Mouse (Mus musculus) ES-E14 (cell line): ENCODE data around the gene Cdc14a. TPM values are rescaled to one million over a fixed set of nuclear protein-coding genes. Genes with fewer than 3 reads are reported as not detected.

ENCODE experiments used
- DNase-seq: peaks from one replicate; pipeline ENCODE4 v3.0.0-alpha.2; 2013; ENCODE audit warnings: low read depth, low spot score
- H3K27ac ChIP-seq: 2 replicates; pipeline ENCODE4 v1.5.1; 2012; ENCODE audit warnings: low read depth, mild to moderate bottlenecking, low read length, moderate library complexity, mixed read lengths; ENCODE audit not compliant: poor library complexity, insufficient read depth, severe bottlenecking
- H3K36me3 ChIP-seq: 2 replicates; pipeline ENCODE4 v1.6.1; 2012; ENCODE audit warnings: mild to moderate bottlenecking, low read length, moderate library complexity, mixed read lengths; ENCODE audit not compliant: control insufficient read depth, poor library complexity, insufficient read depth, severe bottlenecking
- H3K4me1 ChIP-seq, 2 experiments: fragments of 150-350 bp in 1 of 2; sonication (generic) in 1 of 2; 2 replicates each; pipeline ENCODE4 v1.6.1; 2012; ENCODE audit warnings: low read length in 2 of 2, mild to moderate bottlenecking in 1 of 2, mixed read lengths in 1 of 2; ENCODE audit not compliant: control insufficient read depth in 2 of 2, insufficient read depth in 2 of 2, poor library complexity in 1 of 2
- H3K4me3 ChIP-seq, 2 experiments: fragments of 150-350 bp in 1 of 2; sonication (generic) in 1 of 2; 2 replicates each; pipeline ENCODE4 v1.5.1; 2012; ENCODE audit warnings: low read length in 2 of 2, low read depth in 1 of 2, mild to moderate bottlenecking in 1 of 2, mixed read lengths in 1 of 2; ENCODE audit not compliant: insufficient read depth in 1 of 2, poor library complexity in 1 of 2, severe bottlenecking in 1 of 2
- H3K9ac ChIP-seq: 2 replicates; pipeline ENCODE4 v1.6.1; 2012; ENCODE audit warnings: low read depth, mild to moderate bottlenecking, low read length, mixed read lengths; ENCODE audit not compliant: poor library complexity, insufficient read depth, severe bottlenecking
- H3K9me3 ChIP-seq: fragments of 150-350 bp; sonication (generic); 2 replicates; pipeline ENCODE4 v1.6.1; 2012; ENCODE audit warnings: low read depth, mild to moderate bottlenecking, low read length; ENCODE audit not compliant: control insufficient read depth, insufficient read depth
- CHD2 ChIP-seq: IDR thresholded peaks from 2 replicates; pipeline ENCODE4 v1.6.1; 2014; ENCODE audit warnings: mild to moderate bottlenecking, low read depth, low read length, inconsistent platforms
- HCFC1 ChIP-seq: IDR thresholded peaks from 2 replicates; pipeline ENCODE4 v1.6.1; 2012; ENCODE audit warnings: low read length, inconsistent platforms, borderline replicate concordance; ENCODE audit not compliant: insufficient read depth
- MAFK ChIP-seq: IDR thresholded peaks from 2 replicates; pipeline ENCODE4 v1.6.1; 2014; ENCODE audit warnings: mild to moderate bottlenecking, low read depth, low read length, inconsistent platforms; ENCODE audit not compliant: insufficient read depth
- ZC3H11A ChIP-seq: IDR thresholded peaks from 2 replicates; pipeline ENCODE4 v1.6.1; 2012; ENCODE audit warnings: low read depth, mild to moderate bottlenecking, inconsistent platforms, low read length, borderline replicate concordance
- ZNF384 ChIP-seq: IDR thresholded peaks from 2 replicates; pipeline ENCODE4 v1.6.1; 2012; ENCODE audit warnings: low read depth, low read length, inconsistent platforms
- in situ Hi-C, 2 experiments: fragments of 600-800 bp; cut with MboI; formaldehyde crosslinking; loops; one replicate each; pipeline ENCODE4 v1.15.1; 2025; ENCODE audit warnings: low sequenced_read_pairs in 2 of 2, inconsistent platforms in 1 of 2; ENCODE audit not compliant: unreplicated experiment in 2 of 2
- total RNA-seq: library from RNA; depleted of rRNA; stranded (reverse); fragments of 300-350 nt; gene quantifications from 2 replicates; pipeline ENCODE4 v1.2.3, GENCODE M21; 2012

Cdc14a gene
- total RNA-seq, 1 experiment, result 3.5 TPM

DNA sequence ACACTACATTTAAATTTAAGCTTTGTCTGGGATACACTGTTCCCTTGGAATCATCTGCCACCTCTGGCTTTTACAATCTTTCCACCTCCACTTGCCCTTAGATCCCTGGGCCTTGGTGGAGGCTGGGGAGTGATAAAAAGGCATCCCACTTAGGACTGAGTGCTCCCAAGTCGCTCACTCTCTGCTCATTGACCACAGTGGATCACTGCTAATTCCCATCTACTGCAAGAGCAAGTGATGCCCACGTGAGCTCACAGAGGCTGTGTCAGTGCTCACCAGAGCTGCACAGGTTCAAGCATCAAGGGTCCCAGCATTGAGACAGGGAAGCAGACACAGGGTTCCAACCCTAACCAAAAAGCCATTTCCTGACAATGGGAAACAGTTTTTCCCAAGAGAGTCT, 98.3 kb downstream of the Cdc14a start:
- Histone ChIP-seq H3K27ac (no peak overlapping the region), H3K36me3 (no peaks in the 10 kb centered on the region), H3K9me3 (no peaks in the 10 kb centered on the region), H3K4me1 (peaks cover 5 to 10% of the 10 kb centered on the region in 2 experiments; a peak in 3 of 4 replicates), H3K4me3 (no peak overlapping the region), H3K9ac (no peak overlapping the region)
- DNase-seq, result no peak
- in situ Hi-C loops, result loop anchor here in 1 of 2 experiments (5.0 kb wide), 2 partner anchors 298 to 427 kb away; no protein-coding TSS in a partner anchor
- no peak for TF ChIP-seq ZNF384
- TF ChIP-seq MAFK, result no peak
- TF ChIP-seq HCFC1, result no peak
- TF ChIP-seq CHD2, result no peak
- no peak for TF ChIP-seq ZC3H11A

DNA sequence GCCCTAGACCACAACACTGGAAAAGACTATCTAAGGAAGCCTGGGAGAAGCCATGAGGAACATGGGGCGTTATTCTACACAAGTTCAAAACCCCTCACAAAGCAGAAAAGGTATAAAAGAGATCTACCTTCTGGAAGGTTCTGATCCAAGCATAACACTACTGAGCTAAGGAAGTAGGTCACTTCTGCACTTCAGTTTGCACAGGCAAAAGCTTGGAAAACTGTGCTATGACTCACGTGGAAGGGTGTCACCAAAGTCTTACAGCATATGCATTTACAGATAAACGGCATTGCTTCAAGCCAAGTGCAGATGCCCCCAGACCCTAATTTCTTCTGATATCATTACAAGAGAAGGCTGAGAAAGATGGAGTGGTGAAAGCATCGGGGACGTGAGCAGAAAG, 104.1 kb downstream of the Cdc14a start:
- DNase-seq, result no peak
- H3K4me1 ChIP-seq, result no peaks in the 10 kb centered on the region
- TF ChIP-seq HCFC1, result no peak
- no peak for TF ChIP-seq ZNF384
- TF ChIP-seq CHD2, result no peak
- TF ChIP-seq MAFK, result no peak
- no peak for TF ChIP-seq ZC3H11A
- H3K9ac ChIP-seq, result no peak overlapping the region
- no peak overlapping the region for H3K4me3 ChIP-seq
- H3K9me3 ChIP-seq, result no peaks in the 10 kb centered on the region
- in situ Hi-C loops, result no loop called here
- H3K36me3 ChIP-seq, result no peaks in the 10 kb centered on the region
- H3K27ac ChIP-seq, result no peak overlapping the region

DNA sequence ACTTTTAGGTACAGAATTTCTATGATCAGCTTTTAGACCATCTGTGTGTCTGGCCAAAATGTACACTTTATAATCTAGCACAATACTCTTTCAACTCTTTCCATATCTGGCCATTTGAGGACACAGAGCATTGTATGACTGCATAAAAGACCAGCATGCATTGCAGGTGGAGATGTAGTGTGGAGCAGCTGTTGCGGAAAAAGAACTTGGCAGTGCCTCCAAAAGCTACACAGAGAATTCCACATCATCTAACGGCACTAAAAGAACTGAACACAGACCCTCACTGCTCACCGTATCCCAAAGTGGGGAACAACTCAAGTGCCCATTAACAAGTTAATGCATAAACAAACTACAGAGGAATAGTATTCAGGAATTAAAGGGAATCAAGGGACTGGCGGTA, 112.0 kb downstream of the Cdc14a start:
- no peak for TF ChIP-seq ZNF384
- TF ChIP-seq CHD2, result no peak
- in situ Hi-C loops, result no loop called here
- Histone ChIP-seq H3K36me3 (no peaks in the 10 kb centered on the region), H3K4me3 (no peak overlapping the region), H3K9me3 (no peaks in the 10 kb centered on the region), H3K9ac (no peak overlapping the region), H3K4me1 (no peaks in the 10 kb centered on the region), H3K27ac (no peak overlapping the region)
- no peak for DNase-seq

DNA sequence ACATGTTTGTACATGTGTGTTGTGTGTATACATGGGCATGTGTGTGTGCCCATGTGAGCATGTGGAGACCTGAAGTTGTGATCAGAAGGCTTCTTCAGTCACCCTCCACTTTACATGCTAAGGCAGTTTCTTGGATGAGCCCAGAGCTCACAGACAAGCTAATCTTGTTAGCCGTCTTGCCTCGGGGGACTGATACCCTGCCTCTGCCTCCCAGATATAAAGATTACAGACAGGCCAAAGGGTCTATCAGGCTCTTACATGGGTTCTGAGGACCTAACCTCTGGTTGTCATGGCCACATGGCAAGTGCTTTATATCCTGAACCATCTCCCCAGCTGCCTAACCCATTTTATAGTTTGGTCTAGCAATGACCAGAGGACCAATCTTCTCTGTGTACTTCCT, 112.7 kb downstream of the Cdc14a start:
- DNase-seq, result no peak
- no peak overlapping the region for H3K9ac ChIP-seq
- H3K4me3 ChIP-seq, result no peak overlapping the region
- no peak overlapping the region for H3K27ac ChIP-seq
- in situ Hi-C loops, result no loop called here
- TF ChIP-seq MAFK, result no peak
- TF ChIP-seq CHD2, result no peak
- no peak for TF ChIP-seq ZC3H11A
- TF ChIP-seq ZNF384, result no peak
- TF ChIP-seq HCFC1, result no peak
- no peaks in the 10 kb centered on the region for H3K9me3 ChIP-seq
- H3K36me3 ChIP-seq, result no peaks in the 10 kb centered on the region
- H3K4me1 ChIP-seq, result no peaks in the 10 kb centered on the region

DNA sequence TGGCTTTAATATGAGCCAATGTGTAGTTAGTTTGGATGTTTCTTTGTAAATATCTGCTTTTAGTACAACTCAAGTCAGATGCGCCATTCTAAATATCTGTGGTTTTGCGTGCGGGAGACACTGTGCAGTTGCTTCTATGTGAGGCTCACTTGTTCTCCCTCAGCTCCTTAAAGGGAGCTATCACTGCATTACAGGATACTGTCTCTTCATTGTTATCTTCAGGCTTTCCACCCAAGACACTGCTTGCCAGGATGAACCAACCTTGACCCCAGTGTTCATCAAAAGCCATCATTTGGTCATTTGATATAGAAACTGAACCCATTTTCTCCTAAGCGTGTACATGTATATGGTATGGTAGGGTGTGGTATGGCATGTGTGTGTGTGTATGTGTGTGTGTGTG, 113.2 kb downstream of the Cdc14a start:
- Histone ChIP-seq H3K36me3 (no peaks in the 10 kb centered on the region), H3K27ac (no peak overlapping the region), H3K4me1 (no peaks in the 10 kb centered on the region), H3K9me3 (no peaks in the 10 kb centered on the region), H3K9ac (no peak overlapping the region), H3K4me3 (no peak overlapping the region)
- TF ChIP-seq ZNF384 (no peak), HCFC1 (no peak), ZC3H11A (no peak), MAFK (no peak), CHD2 (no peak)
- DNase-seq, result no peak
- in situ Hi-C loops, result no loop called here
